In the genomic region with DNA sequence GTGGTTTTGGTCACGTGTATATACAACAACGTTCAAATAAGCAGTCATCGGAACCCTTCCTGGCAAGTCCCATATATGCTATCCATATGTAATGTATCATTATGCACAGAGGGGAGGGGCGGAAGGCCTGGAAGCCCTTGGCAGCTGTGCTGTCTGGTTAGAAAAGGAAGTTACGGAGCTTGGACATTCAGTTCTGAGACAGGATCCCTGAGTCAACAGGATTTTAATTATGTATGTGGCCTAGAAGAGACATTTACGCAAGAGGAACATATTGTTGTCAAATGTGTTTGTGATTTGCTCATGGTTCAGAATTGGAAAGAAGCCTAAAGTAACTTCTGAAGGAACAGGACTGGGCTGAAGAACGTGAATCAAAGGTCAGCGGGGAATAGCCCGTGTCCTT, we compare ENCODE assay signal across 14 mouse cellular contexts. TPM values are rescaled to one million over a fixed set of nuclear protein-coding genes. Genes with fewer than 3 reads are reported as not detected.
DNase-seq lines count a peak whose midpoint lies in the region; ATAC-seq lines count a peak whose summit lies in the region.
"Had no signal": no experiment of that assay in that cellular context is flagged by ENCODE, and none has a peak within 500 bp of the region (broad histone marks: within the 10 kb centered on the region; RNA-seq: fewer than 3 reads in every experiment).

No protein-coding gene starts in this region.

- WGBS in heart, embryonic 10.5 days: 90% methylated on average over 9 of the region's 9 CpGs
- WGBS in kidney, embryonic 15.5 days: 63% methylated on average over 9 of the region's 9 CpGs

- no peak for ATAC-seq in kidney, embryonic 15.5 days (replicated peaks; ENCODE audit: low FRiP score)
- no peak for ATAC-seq in granulocyte monocyte progenitor cell, adult 5-6 weeks (replicated peaks; ENCODE audit: poor library complexity, severe bottlenecking)
- ATAC-seq: forebrain, embryonic 14.5 days had no signal

- H3K36me3 ChIP-seq in heart, embryonic 10.5 days: no peaks in the 10 kb centered on the region
- H3K36me3 ChIP-seq in kidney, embryonic 15.5 days: no peaks in the 10 kb centered on the region
- H3K36me3 ChIP-seq: hindbrain, embryonic 13.5 days; liver, embryonic 13.5 days; neural tube, embryonic 12.5 days had no signal

- H3K9me3 ChIP-seq in heart, embryonic 10.5 days: no peaks in the 10 kb centered on the region
- no peaks in the 10 kb centered on the region for H3K9me3 ChIP-seq in kidney, embryonic 15.5 days (replicated peaks)
- H3K9me3 ChIP-seq: hindbrain, embryonic 13.5 days; liver, embryonic 13.5 days; neural tube, embryonic 12.5 days had no signal

- DNase-seq in heart, adult 8-10 months (ENCODE audit: low spot score): peak; percentile 38
- DNase-seq in heart, embryonic 10.5 days (ENCODE audit: low spot score): no peak
- DNase-seq in 3T3-L1 (ENCODE audit: low read depth, low spot score): peak; percentile 79
- DNase-seq in left cerebral cortex, postnatal 14 days (ENCODE audit: low spot score in 2 of 2): no peak
- no peak for DNase-seq in layer of hippocampus, postnatal 14 days (ENCODE audit: low spot score in 2 of 2)
- DNase-seq: layer of hippocampus, adult 9-11 months; liver, embryonic 13.5 days; midbrain, embryonic 14.5 days had no signal

- no peak overlapping the region for H3K4me3 ChIP-seq in heart, embryonic 10.5 days
- peak overlapping the region; percentile 31; the same call in 1 of the 2 replicates for H3K4me3 ChIP-seq in brown adipose tissue, adult 24 weeks (ENCODE audit: insufficient read depth, low read depth, low read length)
- H3K4me3 ChIP-seq in kidney, embryonic 15.5 days (replicated peaks): no peak overlapping the region
- H3K4me3 ChIP-seq: hindbrain, embryonic 13.5 days; liver, embryonic 13.5 days; neural tube, embryonic 12.5 days had no signal

- no peaks in the 10 kb centered on the region for H3K4me1 ChIP-seq in heart, embryonic 10.5 days
- no peaks in the 10 kb centered on the region for H3K4me1 ChIP-seq in brown adipose tissue, adult 24 weeks (ENCODE audit: control insufficient read depth, insufficient read depth, insufficient read length, low read length)
- peaks cover 6% of the 10 kb centered on the region; the same call in 1 of the 2 replicates for H3K4me1 ChIP-seq in kidney, embryonic 15.5 days
- H3K4me1 ChIP-seq: hindbrain, embryonic 13.5 days; liver, embryonic 13.5 days; neural tube, embryonic 12.5 days had no signal

- no peak overlapping the region for H3K9ac ChIP-seq in kidney, embryonic 15.5 days
- H3K9ac ChIP-seq: hindbrain, embryonic 13.5 days; liver, embryonic 13.5 days; neural tube, embryonic 12.5 days had no signal

- H3K27me3 ChIP-seq in heart, embryonic 10.5 days (ENCODE audit: insufficient read depth, poor library complexity, severe bottlenecking): no peaks in the 10 kb centered on the region
- H3K27me3 ChIP-seq in kidney, embryonic 15.5 days: no peaks in the 10 kb centered on the region
- H3K27me3 ChIP-seq: hindbrain, embryonic 13.5 days; liver, embryonic 13.5 days; neural tube, embryonic 12.5 days had no signal

- intact Hi-C loops in left cerebral cortex, postnatal 14 days (cut with DNase I): no loop called here

- no peak overlapping the region for H3K4me2 ChIP-seq in kidney, embryonic 15.5 days
- H3K4me2 ChIP-seq: hindbrain, embryonic 13.5 days; liver, embryonic 13.5 days; neural tube, embryonic 12.5 days had no signal

- H3K27ac ChIP-seq in heart, embryonic 10.5 days: no peak overlapping the region
- peak overlapping the region; percentile 23 for H3K27ac ChIP-seq in brown adipose tissue, adult 24 weeks (replicated peaks; ENCODE audit: low read depth, low read length)
- H3K27ac ChIP-seq in kidney, embryonic 15.5 days: peak overlapping the region; percentile 60
- H3K27ac ChIP-seq: hindbrain, embryonic 13.5 days; liver, embryonic 13.5 days; neural tube, embryonic 12.5 days had no signal

RNA-seq across cellular contexts. Expression of a gene that starts 42.3 kb away (rescaled TPM):
- total RNA-seq in heart, adult 8-10 months (2022): 10 to 100 TPM; 53.0 to 86.1 (median 71.0) TPM
- polyA plus RNA-seq in heart, embryonic 10.5 days (2016; fragmentation: Nextera tagmentation; extraction: Ambion mirVana): 78.7 and 82.7 TPM in 2 replicates
- polyA plus RNA-seq in brown adipose tissue, adult 24 weeks (2012; ENCODE audit: insufficient read depth, insufficient read length, missing spikeins): 24.6 and 51.6 TPM in 2 replicates
- polyA plus RNA-seq in kidney, embryonic 15.5 days (2015; fragmentation: Nextera tagmentation; extraction: Ambion mirVana): 67.7 and 68.6 TPM in 2 replicates
- total RNA-seq in left cerebral cortex, postnatal 14 days (2021): 1 to 10 TPM; 5.6 to 9.4 TPM
- total RNA-seq in granulocyte monocyte progenitor cell, adult 5-6 weeks (2014; fragmentation: Nextera tagmentation): not detected in 2 replicates
- total RNA-seq in granulocyte monocyte progenitor cell, adult 5-6 weeks (2017): not detected in 2 replicates
- 1 to 10 TPM; 7.8 TPM for total RNA-seq in layer of hippocampus, postnatal 14 days (2021)

Comparison
In these comparisons a context has a peak if more than half of its experiments do, and no peak if none do; other contexts are left out.
1. DNase-seq: peak in heart, adult 8-10 months (single experiment) and 3T3-L1 (single experiment); none in heart, embryonic 10.5 days (single experiment), left cerebral cortex, postnatal 14 days (0 of 2) and layer of hippocampus, postnatal 14 days (0 of 2).
2. RNA of a gene that starts 42.3 kb away (total RNA-seq): 53.0 to 86.1 TPM in heart, adult 8-10 months, 5.6 to 9.4 TPM in left cerebral cortex, postnatal 14 days and 7.8 TPM in layer of hippocampus, postnatal 14 days; not detected in granulocyte monocyte progenitor cell, adult 5-6 weeks; every median in the first group is over 4 times any median in the second.